Mouse (Mus musculus) granulocyte monocyte progenitor cell, adult 5-6 weeks (primary cell): ENCODE measurements around the gene Trarg1. TPM values are rescaled to one million over a fixed set of nuclear protein-coding genes. Genes with fewer than 3 reads are reported as not detected.

ENCODE experiments used
- ATAC-seq: replicated peaks from 2 replicates; pipeline ENCODE4 v1.8.0; 2016; ENCODE audit warnings: mild to moderate bottlenecking, moderate TSS enrichment, inconsistent platforms; ENCODE audit not compliant: poor library complexity, severe bottlenecking
- total RNA-seq, 2 experiments: library from RNA; stranded (forward) in 1 of 2; stranded (reverse) in 1 of 2; fragments of 200-712, 200-1000 nt in 1 of 2; fragments of >200 nt in 1 of 2; fragmentation: Nextera tagmentation in 1 of 2; gene quantifications; 2 replicates each; pipeline ENCODE4 v1.2.3; 2014 to 2017

Trarg1 gene
- total RNA-seq, 2 experiments from 2014 or later, result not detected

DNA sequence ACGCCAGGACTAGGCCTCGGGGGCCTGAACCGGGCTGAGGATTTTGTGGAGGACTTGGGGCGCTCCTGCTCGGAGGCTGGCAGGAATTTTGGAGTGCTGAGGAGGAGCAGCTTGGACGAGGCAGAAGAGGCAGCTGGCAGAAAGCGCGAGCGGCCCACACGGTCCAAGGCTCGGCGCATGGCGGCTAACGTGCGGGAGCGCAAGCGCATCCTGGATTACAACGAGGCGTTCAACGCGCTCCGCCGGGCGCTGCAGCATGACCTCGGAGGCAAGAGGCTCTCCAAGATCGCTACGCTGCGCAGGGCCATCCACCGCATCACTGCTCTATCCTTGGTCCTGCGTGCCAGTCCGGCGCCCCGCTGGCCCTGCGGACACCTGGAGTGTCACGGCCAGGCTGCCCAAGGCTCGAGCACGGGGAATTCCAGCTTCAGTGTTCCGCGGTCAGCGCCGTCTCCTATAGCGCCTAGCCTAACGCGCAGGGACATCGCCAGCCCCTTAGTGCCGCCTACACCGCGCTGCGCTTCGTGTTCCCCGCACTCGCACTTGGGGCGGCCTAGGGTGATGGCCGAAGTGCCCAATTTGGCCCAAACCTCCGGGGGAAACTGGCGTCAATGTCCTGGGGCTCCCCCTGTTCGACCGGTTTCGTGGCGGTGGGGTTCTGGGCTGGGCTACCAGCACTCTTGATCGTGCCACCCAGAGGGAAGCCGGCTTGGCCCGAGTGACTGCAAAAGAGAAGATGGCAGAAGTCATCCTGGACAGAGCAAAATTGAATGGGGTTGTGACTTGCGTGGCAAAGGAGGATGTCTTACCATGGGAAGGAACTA is 6.8 kb upstream of the Trarg1 start:
- ATAC-seq, result peak; percentile 27; the same call in 1 of the 2 replicates

DNA sequence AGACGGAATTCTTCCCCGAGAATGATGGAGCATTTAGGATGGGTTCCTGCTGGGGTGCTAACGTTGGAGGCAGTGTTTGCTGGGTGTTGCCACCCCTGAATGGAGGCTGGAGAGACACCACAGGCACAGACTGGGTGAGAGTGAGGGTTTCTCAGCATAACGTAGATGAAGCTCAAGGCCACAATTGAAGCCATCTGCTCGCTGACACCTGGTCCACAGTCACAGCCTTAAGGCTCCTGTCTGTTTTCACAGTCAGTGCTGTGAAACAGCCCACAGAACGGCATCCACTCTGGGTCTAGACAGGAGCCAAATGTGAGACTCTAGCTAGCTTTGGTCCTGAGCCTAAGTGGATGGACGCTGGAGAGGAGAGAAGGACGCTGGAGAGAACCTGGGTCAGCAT is 5.4 kb upstream of the Trarg1 start:
- no peak for ATAC-seq

DNA sequence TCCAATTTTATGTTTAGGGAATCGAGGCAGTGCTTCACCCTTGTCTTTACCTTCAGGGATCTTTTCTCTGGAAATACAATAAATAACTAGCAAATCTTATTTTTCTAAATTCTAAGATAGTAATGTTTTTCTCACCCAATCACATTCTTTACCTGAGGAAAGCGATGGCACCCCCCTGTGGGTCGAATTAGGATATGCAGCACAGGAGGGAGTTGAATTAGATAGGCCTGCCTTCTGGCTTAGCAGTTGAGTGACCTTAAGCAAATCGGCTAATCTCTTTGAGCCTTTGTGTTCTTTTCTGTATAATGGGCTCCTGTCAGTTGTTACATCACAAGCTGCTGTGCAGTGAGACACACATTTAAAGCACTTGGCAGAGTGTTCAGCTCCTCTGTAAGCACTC is 4.9 kb upstream of the Trarg1 start:
- ATAC-seq, result no peak

DNA sequence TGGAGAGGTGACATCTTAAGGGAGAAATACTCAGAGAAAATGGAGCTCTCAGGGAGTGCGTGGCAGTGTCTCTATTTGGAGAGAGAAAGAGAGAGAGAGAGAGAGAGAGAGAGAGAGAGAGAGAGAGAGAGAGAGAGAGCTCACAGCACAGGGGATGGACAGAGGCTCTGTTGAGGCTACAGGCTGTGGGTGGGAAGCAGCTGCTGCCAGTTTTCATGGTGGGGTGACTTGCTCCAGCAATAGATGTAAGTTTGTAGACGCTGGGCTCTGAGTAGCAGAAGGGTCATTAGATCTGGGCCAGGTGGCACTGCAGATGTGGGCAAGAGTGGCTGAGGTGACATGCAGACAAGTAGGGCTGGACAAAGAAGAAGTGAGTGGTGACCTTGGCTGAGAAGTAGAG is 6.0 kb downstream of the Trarg1 start:
- no peak for ATAC-seq

DNA sequence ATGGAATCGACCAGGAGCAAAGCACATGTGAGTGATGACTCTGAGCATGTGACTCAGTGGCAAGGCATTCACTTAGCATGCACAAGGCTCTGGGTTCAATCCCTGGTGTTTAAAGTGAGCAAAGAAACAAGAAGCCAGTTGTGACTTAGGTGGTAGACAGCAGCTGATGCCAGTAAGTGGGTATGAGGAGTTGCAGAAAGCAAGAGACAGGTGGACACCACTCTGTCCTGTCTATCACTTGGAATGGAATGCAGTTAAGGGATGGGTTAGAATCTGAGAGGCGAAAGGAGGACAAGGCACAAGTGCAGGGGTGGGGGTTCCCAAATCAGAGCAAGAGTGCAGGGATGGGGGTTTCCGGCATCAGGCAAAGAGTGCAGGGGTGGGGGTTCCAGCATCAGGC is 12.5 kb downstream of the Trarg1 start:
- ATAC-seq, result no peak

DNA sequence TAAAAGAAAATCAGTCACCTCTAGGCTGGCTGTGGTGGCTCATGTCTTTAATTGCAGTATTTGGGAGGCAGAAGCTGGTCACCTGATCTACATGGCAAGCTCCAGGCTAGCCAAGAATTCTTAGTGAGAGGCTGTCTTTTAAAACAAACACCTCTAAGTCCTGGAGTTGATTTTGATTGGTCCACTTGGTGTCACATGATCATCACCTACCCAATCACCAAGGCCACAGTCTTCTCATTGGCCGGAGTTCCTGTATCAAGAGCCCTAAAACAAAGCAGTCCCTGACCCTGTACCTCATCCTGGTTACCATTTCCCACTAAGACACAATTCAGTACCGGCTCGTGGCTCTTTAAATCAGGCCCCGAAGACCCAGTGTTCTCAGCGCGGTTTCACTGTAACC is 16.2 kb downstream of the Trarg1 start:
- ATAC-seq, result no peak

DNA sequence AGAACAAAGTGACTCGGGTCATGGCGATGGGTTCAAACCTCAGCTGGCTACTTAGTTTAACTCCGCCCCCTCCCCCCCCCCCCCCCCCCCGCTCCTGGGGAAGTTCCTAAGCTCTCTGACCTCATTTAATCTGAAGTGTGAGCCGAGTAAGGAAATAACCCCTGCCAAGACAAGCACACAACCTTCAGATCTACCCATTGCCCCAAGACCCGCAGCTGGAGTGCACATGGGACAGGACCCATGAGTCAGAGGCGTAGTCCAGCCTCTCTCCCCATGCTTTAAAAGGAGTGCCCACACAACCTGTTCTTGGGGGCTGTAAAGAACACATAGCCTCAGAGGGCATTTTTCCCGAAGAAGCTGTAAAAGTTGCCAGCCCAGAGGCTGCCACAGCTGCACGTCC is 20.0 kb downstream of the Trarg1 start:
- ATAC-seq, result no peak

DNA sequence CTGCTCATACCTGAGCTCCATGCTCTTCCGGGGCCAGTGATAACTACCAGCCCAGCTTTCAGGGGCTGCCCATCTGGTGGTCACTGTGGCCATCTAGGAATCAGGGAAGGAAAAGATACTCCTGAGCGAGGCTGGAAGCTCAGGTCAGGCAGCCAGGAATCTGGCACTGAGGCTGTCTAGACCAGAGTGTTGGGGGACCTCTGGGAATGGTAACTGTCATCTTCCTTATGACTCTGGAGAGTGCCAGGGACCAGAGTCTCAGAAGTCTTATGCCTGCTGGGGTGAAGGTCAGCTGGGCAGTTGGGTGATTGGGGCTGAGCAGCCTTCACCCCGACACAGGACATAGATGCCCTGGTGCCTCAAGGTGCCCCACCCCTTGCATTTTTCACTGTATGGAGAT is 28.0 kb downstream of the Trarg1 start:
- ATAC-seq, result no peak

GRCm38 (mm10) chr11:76708066-76708465 is 28.5 kb downstream of the Trarg1 start:
- ATAC-seq, result no peak

DNA sequence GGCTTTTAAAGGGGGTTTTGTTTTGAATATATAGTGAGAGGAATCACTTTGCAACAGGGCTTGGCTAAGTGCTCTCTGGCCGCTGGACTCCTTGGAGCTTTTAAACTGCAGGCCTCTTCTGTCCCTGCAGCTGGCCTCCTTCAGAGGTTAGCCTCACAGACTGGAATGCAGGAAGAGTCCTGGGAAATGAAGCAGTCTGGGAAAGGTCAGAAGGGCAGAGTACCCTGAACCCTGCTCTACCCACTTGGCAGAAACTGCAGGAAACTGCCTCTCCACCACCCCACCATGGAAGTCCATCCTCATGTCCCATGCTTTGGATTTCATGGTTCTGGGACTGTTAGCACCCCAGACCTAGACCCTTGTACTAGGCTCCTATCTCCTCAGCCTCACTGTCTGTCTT is 29.3 kb downstream of the Trarg1 start:
- ATAC-seq, result no peak

DNA sequence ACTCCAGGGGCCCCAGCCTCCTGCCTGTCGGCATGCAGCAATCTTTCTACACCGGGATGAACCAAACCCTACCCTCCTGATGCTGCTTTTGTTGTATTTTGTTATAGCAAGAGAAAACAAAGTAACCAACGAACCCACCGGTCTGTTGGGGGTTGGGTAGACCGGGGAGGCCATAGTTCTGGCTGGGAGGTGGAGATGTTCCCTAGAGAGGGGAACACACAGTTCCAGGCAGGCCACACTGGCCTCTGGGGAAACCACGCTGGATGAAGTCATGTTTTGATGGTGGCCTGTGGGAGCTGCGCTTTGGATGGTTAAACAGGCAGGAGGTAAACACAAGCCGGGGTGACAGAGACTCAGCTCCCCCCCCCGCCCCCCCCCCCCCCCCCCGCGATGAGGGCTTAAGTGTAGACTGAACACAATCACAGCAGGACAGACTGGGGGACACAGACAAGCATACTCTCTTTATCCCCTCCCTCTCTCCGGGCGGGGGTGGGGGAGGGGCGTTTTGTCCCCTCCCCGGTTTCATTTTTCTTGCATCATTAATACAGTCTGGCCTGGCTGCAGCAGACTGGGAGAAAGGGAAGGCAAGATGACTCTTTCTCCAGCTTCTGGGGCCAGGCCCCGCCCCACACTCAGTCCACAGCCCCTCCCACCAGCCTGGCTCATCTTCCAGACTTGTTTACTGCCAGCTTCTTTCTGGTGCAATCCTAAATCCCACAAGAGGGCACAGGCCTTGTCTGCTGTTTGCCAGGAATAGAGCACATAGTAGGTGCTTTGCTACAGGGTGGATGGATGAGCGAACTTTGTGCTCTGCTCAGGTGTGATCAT is 30.2 kb downstream of the Trarg1 start:
- no peak for ATAC-seq

GRCm38 (mm10) chr11:76717000-76717399 is 37.4 kb downstream of the Trarg1 start:
- ATAC-seq, result no peak

DNA sequence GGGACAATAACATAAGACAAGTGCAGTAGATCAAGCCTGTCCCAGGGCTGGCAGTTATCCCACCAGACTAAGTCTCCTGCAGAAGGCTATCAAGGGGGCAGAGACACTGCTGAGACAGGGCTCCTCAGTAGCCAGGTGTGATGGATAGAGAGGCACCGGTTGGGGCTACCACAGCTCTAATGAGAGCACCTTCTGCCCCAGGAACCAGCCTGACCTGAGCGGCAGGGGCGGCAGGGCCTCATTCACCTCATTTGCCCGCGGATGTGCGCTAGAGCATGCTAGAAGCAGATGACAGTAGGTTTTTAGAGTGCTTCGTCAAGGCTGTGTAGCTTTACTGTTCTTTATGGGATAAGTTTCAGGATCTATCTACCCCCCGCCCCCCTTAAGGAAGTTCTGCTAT is 44.3 kb downstream of the Trarg1 start:
- no peak for ATAC-seq

GRCm38 (mm10) chr11:76728093-76728492 is 48.5 kb downstream of the Trarg1 start:
- ATAC-seq, result no peak

DNA sequence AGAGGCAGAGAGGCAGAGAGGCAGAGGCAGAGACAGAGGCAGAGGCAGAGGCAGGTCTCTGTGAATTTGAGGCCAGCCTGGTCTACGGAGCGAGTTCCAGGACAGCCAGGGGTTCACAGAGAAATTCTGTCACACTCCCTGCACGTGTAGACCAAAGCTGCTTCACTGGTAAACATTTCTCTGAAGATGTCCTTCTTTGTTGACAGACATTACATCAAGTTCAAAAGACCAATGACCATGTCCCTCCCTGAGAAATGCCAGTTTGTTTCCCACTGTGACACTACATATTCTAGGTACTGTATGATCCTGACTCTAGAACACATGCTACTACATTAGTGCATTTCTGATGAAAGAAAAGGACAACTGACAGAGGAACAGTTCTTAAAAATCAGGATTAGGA is 51.0 kb downstream of the Trarg1 start:
- no peak for ATAC-seq

DNA sequence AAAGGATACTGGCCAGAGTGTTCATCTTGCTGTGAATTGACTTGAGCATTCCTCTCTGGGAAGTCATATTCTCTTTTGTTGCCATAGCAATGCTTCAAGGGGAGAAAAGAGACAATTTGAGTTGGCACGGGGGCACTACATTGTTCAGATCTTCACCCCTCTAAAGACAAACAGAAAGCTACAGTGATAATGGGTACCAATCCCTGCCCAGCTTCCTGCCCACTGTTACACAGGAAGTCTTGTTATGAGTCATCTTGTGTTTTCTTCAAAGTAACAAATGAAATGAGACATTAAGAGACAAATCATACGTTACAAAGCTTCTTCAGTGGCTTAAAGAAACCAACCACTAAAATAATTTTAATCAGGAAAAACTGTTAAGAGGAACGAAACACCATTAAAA is 55.0 kb downstream of the Trarg1 start:
- ATAC-seq, result no peak

GRCm38 (mm10) chr11:76735753-76736324 is 56.2 kb downstream of the Trarg1 start:
- ATAC-seq, result peak; percentile 22; the same call in 1 of the 2 replicates

DNA sequence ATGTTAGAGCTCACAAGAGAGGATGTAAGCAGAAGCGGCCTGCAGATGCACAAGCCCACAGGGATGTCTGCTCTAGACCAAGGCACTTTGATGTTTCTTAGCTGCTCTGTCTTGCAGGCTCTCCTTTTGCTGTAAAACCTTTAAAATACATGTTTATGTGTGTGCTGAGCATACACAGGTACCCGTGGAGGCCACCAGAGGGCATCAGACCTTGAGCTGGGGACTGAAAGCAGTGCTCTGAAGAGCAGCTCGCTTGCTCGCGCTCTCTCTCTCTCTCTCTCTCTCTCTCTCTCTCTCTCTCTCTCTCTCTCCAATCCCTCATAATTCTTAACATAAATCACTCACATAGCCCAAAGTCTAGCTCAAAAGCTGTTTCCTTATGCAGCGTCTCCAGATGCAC is 59.5 kb downstream of the Trarg1 start:
- ATAC-seq, result 0 out of 2 replicates have a peak, but pooled peaks have one; percentile 35

DNA sequence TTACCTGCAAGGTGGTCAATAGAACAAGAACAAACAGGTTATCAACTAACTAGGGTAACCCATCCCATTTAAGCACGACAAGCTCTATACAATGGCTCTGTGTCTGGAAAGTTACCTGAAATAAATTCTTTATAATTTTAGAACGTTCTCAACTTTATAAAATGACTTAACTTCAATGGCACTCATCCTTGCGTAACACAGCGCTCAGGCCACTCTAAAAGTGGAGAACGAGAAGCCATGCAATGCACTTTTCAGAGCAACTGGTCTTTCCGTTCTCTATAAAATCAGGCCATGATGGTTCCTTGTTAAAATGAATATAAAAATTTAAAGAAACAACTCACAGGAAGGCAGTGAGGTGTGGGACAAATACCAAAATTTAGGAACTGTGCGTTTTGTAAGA is 62.9 kb downstream of the Trarg1 start:
- no peak for ATAC-seq

DNA sequence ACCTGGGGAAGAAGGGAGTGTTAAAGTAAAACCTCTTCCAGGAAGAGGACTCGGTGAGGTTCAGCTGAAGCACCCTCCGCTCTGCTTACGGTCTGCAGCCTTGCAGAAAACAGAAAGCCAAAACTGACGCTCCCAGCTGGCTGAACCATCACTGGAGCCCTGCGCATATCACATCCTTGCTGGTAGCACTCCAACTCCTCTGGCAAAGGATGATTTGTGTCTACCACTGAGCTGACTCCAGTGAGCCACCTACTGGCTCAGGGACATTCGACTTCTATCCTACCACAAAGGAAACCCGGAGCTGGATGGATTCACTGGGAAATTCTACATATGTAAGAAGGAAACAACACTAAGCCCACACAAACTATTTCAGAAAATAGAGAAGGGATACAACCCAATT is 64.9 kb downstream of the Trarg1 start:
- no peak for ATAC-seq

DNA sequence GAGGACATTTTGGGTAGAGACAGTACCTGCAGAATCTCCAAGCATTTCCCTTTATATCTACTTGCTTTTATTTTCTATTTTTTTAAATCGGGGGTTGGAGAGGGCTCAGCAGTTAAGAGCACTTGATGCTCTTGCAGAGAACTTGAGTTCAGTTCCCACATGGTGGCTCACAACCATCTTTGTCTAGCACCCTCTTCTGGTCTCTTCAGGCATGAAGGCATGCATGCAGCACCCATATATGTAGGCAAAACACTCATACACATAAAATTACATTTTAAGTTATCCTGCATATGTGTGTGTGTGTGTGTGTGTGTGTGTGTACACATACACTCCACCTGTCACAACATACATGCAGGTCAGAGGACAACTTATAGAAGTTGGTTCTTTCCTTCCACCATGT is 66.3 kb downstream of the Trarg1 start:
- no peak for ATAC-seq
